Mouse (Mus musculus): Measurements from ENCODE around the gene Sugct. TPM values are rescaled to one million over a fixed set of nuclear protein-coding genes. Genes with fewer than 3 reads are reported as not detected.
"Not testable (repeated sequence)": the region's sequence is repeated elsewhere in the genome, so short reads cannot be mapped to it uniquely, and the experiment has no call there.

The Sugct gene
- polyA plus RNA-seq, 1 experiment from 2014 or later: 3.9 TPM

GRCm38 (mm10) chr13:16859986-16860385, 835.4 kb downstream of the Sugct start:
- Histone ChIP-seq H3K4me3 (no peak overlapping the region), H3K36me3 (no peaks in the 10 kb centered on the region), H3K27ac (replicated peaks) (no peak overlapping the region), H3K4me1 (peaks cover 3% of the 10 kb centered on the region; the same call in 1 of the 2 replicates), H3K27me3 (ENCODE audit: low read depth, poor library complexity, severe bottlenecking) (no peaks in the 10 kb centered on the region), H3K9me3 (replicated peaks) (no peaks in the 10 kb centered on the region)
- no peak for DNase-seq (ENCODE audit: low spot score)
- WGBS: 64% methylated on average over 2 of the region's 2 CpGs

- DNase-seq (ENCODE audit: low spot score): no peak
- H3K4me3 ChIP-seq: no peak overlapping the region
- no peak overlapping the region for H3K27ac ChIP-seq (replicated peaks)
- H3K27me3 ChIP-seq (ENCODE audit: low read depth, poor library complexity, severe bottlenecking): no peaks in the 10 kb centered on the region
- 76% methylated on average over 2 of the region's 2 CpGs for WGBS
- H3K9me3 ChIP-seq (replicated peaks): no peaks in the 10 kb centered on the region
- no peaks in the 10 kb centered on the region for H3K4me1 ChIP-seq
- H3K36me3 ChIP-seq: no peaks in the 10 kb centered on the region
Measured at GRCm38 (mm10) chr13:16847236-16847635, 848.1 kb downstream of the Sugct start.

- DNase-seq (ENCODE audit: low spot score): no peak
- H3K36me3 ChIP-seq: no peaks in the 10 kb centered on the region
- H3K27ac ChIP-seq (replicated peaks): no peak overlapping the region
- 81% methylated on average over 1 of the region's 1 CpGs for whole genome bisulfite sequencing
- no peaks in the 10 kb centered on the region for H3K4me1 ChIP-seq
- no peak overlapping the region for H3K4me3 ChIP-seq
- H3K9me3 ChIP-seq (replicated peaks): no peaks in the 10 kb centered on the region
- no peaks in the 10 kb centered on the region for H3K27me3 ChIP-seq (ENCODE audit: low read depth, poor library complexity, severe bottlenecking)
Measured at GRCm38 (mm10) chr13:16840994-16841393, 854.4 kb downstream of the Sugct start.

GRCm38 (mm10) chr13:16838409-16838808, 856.9 kb downstream of the Sugct start:
- Histone ChIP-seq H3K27ac (replicated peaks) (no peak overlapping the region), H3K27me3 (ENCODE audit: low read depth, poor library complexity, severe bottlenecking) (no peaks in the 10 kb centered on the region), H3K9me3 (replicated peaks) (no peaks in the 10 kb centered on the region), H3K36me3 (no peaks in the 10 kb centered on the region), H3K4me3 (no peak overlapping the region), H3K4me1 (no peaks in the 10 kb centered on the region)
- DNase-seq (ENCODE audit: low spot score): no peak
- WGBS: 95% methylated on average over 3 of the region's 3 CpGs

DNA sequence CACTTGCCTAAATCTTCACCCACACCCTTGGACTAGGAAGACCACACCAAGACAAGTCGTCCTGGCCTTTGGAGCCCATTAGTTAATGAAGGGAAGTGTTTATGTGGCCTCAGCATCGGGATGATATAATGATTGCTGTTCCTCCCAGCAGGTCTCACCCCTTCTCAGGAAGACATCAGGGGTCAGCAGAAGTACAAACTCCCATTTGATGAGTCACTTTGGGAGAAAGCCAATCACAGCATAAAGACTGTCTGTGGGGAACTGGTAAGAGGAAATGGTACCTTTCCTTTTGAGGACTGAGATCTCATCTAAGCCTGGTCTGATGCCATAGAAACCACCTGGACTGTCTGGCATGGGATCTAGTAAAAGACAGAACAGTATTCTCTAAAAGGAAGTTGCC, 860.2 kb downstream of the Sugct start:
- H3K4me1 ChIP-seq: no peaks in the 10 kb centered on the region
- no peak for DNase-seq (ENCODE audit: low spot score)
- no peaks in the 10 kb centered on the region for H3K36me3 ChIP-seq
- H3K9me3 ChIP-seq (replicated peaks): no peaks in the 10 kb centered on the region
- WGBS: 79% methylated on average over 2 of the region's 2 CpGs
- H3K27me3 ChIP-seq (ENCODE audit: low read depth, poor library complexity, severe bottlenecking): no peaks in the 10 kb centered on the region
- H3K4me3 ChIP-seq: no peak overlapping the region
- H3K27ac ChIP-seq (replicated peaks): no peak overlapping the region

DNA sequence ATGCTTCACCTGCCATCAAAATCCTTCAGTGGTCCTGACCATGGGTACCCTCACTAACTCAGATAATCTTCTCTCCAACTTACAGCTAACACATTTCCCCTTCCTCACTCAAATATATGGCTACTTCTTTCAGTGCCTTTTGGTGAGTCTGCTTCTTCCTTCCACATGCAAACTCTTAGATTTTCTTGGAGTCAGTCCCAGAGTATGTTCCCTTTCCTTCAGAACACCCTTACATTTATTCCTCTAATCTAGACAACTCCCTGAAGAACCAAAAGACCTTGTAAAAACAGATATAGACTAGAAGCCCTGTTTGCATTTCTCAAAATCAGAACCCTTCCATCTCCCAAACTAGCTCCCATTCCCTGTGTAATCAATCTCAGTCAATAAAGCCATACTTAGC, 862.3 kb downstream of the Sugct start:
- H3K27me3 ChIP-seq (ENCODE audit: low read depth, poor library complexity, severe bottlenecking): no peaks in the 10 kb centered on the region
- H3K27ac ChIP-seq (replicated peaks): no peak overlapping the region
- no peak for DNase-seq (ENCODE audit: low spot score)
- H3K4me1 ChIP-seq: no peaks in the 10 kb centered on the region
- no peak overlapping the region for H3K4me3 ChIP-seq
- no peaks in the 10 kb centered on the region for H3K36me3 ChIP-seq
- no peaks in the 10 kb centered on the region for H3K9me3 ChIP-seq (replicated peaks)

DNA sequence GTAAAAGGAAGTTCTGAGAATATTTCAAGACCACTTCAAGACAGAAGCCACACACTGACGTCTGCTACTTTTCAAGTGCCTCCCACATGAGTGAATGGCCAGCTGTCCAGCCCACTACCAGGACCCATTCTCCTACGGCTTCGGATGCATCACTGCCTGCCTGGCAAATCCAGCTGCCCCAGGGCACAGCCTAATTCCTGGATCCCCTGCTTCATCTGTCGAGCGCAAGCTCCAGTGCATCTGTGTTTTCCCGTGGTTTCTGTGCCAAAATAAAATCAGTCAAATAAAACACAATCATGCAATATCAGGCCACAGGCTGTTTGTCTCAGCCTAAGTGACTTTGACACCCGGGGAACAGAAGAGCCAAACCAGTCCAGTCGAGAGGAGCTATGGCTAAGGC, 863.5 kb downstream of the Sugct start:
- Histone ChIP-seq H3K4me3 (no peak overlapping the region), H3K4me1 (no peaks in the 10 kb centered on the region), H3K36me3 (no peaks in the 10 kb centered on the region), H3K9me3 (replicated peaks) (no peaks in the 10 kb centered on the region), H3K27me3 (ENCODE audit: low read depth, poor library complexity, severe bottlenecking) (no peaks in the 10 kb centered on the region), H3K27ac (replicated peaks) (no peak overlapping the region)
- DNase-seq (ENCODE audit: low spot score): no peak
- WGBS: 87% methylated on average over 8 of the region's 8 CpGs

GRCm38 (mm10) chr13:16830291-16830690, 865.1 kb downstream of the Sugct start:
- DNase-seq (ENCODE audit: low spot score); H3K4me1 ChIP-seq; H3K4me3 ChIP-seq; H3K9me3 ChIP-seq (replicated peaks); H3K36me3 ChIP-seq; H3K27me3 ChIP-seq (ENCODE audit: low read depth, poor library complexity, severe bottlenecking); H3K27ac ChIP-seq (replicated peaks): not testable (repeated sequence)
- 30% methylated on average over 6 of the region's 6 CpGs for WGBS

DNA sequence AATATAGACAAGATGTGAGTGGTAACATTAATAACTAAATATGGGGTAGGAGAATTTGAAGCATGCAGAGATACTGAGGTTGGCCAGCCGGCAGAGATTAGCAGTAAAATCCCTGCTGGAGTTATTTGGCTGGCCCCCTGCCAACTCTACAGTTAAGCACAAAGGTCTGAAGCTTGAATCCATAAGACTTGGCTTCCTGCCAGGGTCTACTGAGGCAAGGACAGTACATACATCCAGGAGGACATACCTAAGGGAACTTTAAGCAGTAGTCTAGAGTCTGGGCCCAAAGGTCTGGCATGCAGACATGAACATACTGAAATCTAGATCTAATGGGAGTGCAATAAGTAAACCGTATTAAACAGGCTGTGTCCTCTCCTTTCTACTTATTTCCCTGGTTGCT, 865.8 kb downstream of the Sugct start:
- no peaks in the 10 kb centered on the region for H3K9me3 ChIP-seq (replicated peaks)
- H3K4me1 ChIP-seq: no peaks in the 10 kb centered on the region
- H3K27me3 ChIP-seq (ENCODE audit: low read depth, poor library complexity, severe bottlenecking): no peaks in the 10 kb centered on the region
- no peak overlapping the region for H3K27ac ChIP-seq (replicated peaks)
- H3K4me3 ChIP-seq: no peak overlapping the region
- DNase-seq (ENCODE audit: low spot score): no peak
- H3K36me3 ChIP-seq: no peaks in the 10 kb centered on the region
- 76% methylated on average over 2 of the region's 2 CpGs for WGBS

GRCm38 (mm10) chr13:16825619-16826018, 869.7 kb downstream of the Sugct start:
- H3K4me3 ChIP-seq: no peak overlapping the region
- H3K27ac ChIP-seq (replicated peaks): no peak overlapping the region
- 82% methylated on average over 6 of the region's 6 CpGs for WGBS
- no peak for DNase-seq (ENCODE audit: low spot score)
- no peaks in the 10 kb centered on the region for H3K36me3 ChIP-seq
- H3K9me3 ChIP-seq (replicated peaks): no peaks in the 10 kb centered on the region
- no peaks in the 10 kb centered on the region for H3K27me3 ChIP-seq (ENCODE audit: low read depth, poor library complexity, severe bottlenecking)
- no peaks in the 10 kb centered on the region for H3K4me1 ChIP-seq

DNA sequence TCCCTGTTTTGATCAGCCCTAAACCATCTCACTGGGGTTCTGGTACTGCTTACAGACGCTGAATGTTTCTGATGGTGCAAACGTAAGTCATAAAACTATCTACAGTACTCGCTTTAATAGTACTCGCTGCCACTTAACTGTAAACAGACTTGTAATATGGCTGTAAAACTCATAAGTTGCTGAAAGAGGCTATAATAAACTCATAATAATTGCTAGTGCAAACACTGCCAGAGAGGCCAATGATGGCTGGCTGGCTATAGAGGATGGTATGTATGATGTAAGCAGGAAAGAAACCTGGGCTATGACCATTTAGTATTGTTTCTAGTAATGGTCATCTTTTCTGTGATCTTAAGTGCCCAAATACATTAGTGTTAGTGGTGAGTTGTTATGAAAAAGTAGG, 873.6 kb downstream of the Sugct start:
- no peaks in the 10 kb centered on the region for H3K27me3 ChIP-seq (ENCODE audit: low read depth, poor library complexity, severe bottlenecking)
- no peaks in the 10 kb centered on the region for H3K36me3 ChIP-seq
- 94% methylated on average over 4 of the region's 4 CpGs for WGBS
- no peak overlapping the region for H3K27ac ChIP-seq (replicated peaks)
- no peaks in the 10 kb centered on the region for H3K9me3 ChIP-seq (replicated peaks)
- H3K4me3 ChIP-seq: no peak overlapping the region
- no peaks in the 10 kb centered on the region for H3K4me1 ChIP-seq
- DNase-seq (ENCODE audit: low spot score): no peak

DNA sequence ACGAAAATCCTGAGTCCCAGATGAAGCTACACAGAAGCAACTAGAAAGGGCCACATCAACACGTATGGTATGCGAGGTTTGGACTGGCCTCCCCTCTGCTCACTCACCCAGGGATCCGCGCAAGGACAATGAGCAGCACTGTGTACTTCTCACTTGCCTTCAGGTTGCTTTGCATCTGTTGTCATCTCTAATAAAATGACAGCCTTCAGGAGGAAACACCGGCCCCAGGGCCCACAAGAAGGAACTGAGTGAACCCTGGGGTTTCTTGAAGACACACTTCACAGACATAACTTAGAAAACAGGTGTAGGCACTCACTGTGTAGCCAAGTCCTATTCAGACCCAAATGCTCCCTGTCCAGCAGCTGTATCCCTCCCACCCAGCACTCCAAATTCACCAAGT, 877.9 kb downstream of the Sugct start:
- no peak overlapping the region for H3K4me3 ChIP-seq
- no peaks in the 10 kb centered on the region for H3K36me3 ChIP-seq
- WGBS: 78% methylated on average over 6 of the region's 6 CpGs
- H3K27me3 ChIP-seq (ENCODE audit: low read depth, poor library complexity, severe bottlenecking): no peaks in the 10 kb centered on the region
- DNase-seq (ENCODE audit: low spot score): no peak
- H3K4me1 ChIP-seq: no peaks in the 10 kb centered on the region
- H3K9me3 ChIP-seq (replicated peaks): no peaks in the 10 kb centered on the region
- H3K27ac ChIP-seq (replicated peaks): no peak overlapping the region

GRCm38 (mm10) chr13:16816747-16817146, 878.6 kb downstream of the Sugct start:
- Histone ChIP-seq H3K27ac (replicated peaks) (no peak overlapping the region), H3K9me3 (replicated peaks) (no peaks in the 10 kb centered on the region), H3K4me3 (no peak overlapping the region), H3K4me1 (no peaks in the 10 kb centered on the region), H3K36me3 (no peaks in the 10 kb centered on the region), H3K27me3 (ENCODE audit: low read depth, poor library complexity, severe bottlenecking) (no peaks in the 10 kb centered on the region)
- no peak for DNase-seq (ENCODE audit: low spot score)
- 83% methylated on average over 5 of the region's 5 CpGs for WGBS

DNA sequence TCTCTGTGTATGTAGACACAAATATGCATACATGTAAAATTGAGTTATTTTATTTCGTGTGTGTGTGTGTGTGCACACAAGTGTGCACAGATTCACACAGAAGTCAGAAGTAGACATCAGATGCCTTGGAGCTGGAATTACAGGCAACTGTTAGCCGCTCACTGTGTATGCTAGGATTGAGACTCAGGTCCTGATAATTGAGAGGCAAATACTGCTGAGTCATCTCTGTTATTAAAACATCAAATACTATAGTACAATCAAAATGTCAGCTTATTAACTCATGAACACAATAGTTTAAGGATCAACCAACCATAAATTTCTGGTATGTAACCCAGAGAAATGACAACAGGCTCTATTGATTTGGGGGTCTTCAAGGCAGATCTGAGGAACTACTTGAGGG, 883.1 kb downstream of the Sugct start:
- WGBS: 87% methylated on average over 2 of the region's 2 CpGs
- H3K4me3 ChIP-seq: no peak overlapping the region
- no peaks in the 10 kb centered on the region for H3K27me3 ChIP-seq (ENCODE audit: low read depth, poor library complexity, severe bottlenecking)
- no peak for DNase-seq (ENCODE audit: low spot score)
- no peaks in the 10 kb centered on the region for H3K4me1 ChIP-seq
- H3K36me3 ChIP-seq: no peaks in the 10 kb centered on the region
- H3K9me3 ChIP-seq (replicated peaks): no peaks in the 10 kb centered on the region
- no peak overlapping the region for H3K27ac ChIP-seq (replicated peaks)

Measured in midbrain, embryonic 10.5 days (tissue).